Mouse (Mus musculus): ENCODE results near the gene Spsb1. TPM values are rescaled to one million over a fixed set of nuclear protein-coding genes. Genes with fewer than 3 reads are reported as not detected.

Gene Spsb1
- polyA plus RNA-seq, 1 experiment from 2014 or later = 19.2 TPM

GRCm38 (mm10) chr4:149918455-149919070, 36.3 kb downstream of the Spsb1 start:
- peaks cover 21% of the 10 kb centered on the region for H3K4me1 ChIP-seq (ENCODE audit: insufficient read depth, low read depth, low read length)
- no peak overlapping the region for H3K27ac ChIP-seq (ENCODE audit: low read length)
- WGBS = 81% methylated on average over 15 of the region's 15 CpGs
- no peak for ATAC-seq
- no peak overlapping the region for H3K4me3 ChIP-seq (ENCODE audit: low read depth, low read length)
- no peak overlapping the region for H3K9ac ChIP-seq (replicated peaks; ENCODE audit: low read depth)
- no peaks in the 10 kb centered on the region for H3K36me3 ChIP-seq (ENCODE audit: insufficient read depth, low read length)
- no peak for TF ChIP-seq EP300 (IDR thresholded peaks at IDR 0.05)
- no peak for TF ChIP-seq CTCF (IDR thresholded peaks at IDR 0.05)
- no peak for DNase-seq (ENCODE audit: low spot score)
- H3K4me2 ChIP-seq (replicated peaks; ENCODE audit: low read depth, low read length) = no peak overlapping the region
- no peaks in the 10 kb centered on the region for H3K9me3 ChIP-seq (ENCODE audit: low read length)
- no peaks in the 10 kb centered on the region for H3K27me3 ChIP-seq (replicated peaks; ENCODE audit: insufficient read depth, low read length)

- H3K9ac ChIP-seq (replicated peaks; ENCODE audit: low read depth) = no peak overlapping the region
- no peak overlapping the region for H3K4me2 ChIP-seq (replicated peaks; ENCODE audit: low read depth, low read length)
- H3K4me3 ChIP-seq (ENCODE audit: low read depth, low read length) = no peak overlapping the region
- H3K9me3 ChIP-seq (ENCODE audit: low read length) = no peaks in the 10 kb centered on the region
- no peaks in the 10 kb centered on the region for H3K27me3 ChIP-seq (replicated peaks; ENCODE audit: insufficient read depth, low read length)
- no peak for TF ChIP-seq EP300 (IDR thresholded peaks at IDR 0.05)
- TF ChIP-seq CTCF (IDR thresholded peaks at IDR 0.05) = no peak
- peaks cover 17% of the 10 kb centered on the region for H3K4me1 ChIP-seq (ENCODE audit: insufficient read depth, low read depth, low read length)
- DNase-seq (ENCODE audit: low spot score) (no peak), ATAC-seq (no peak)
- no peak overlapping the region for H3K27ac ChIP-seq (ENCODE audit: low read length)
- 54% methylated on average over 3 of the region's 3 CpGs for WGBS
- no peaks in the 10 kb centered on the region for H3K36me3 ChIP-seq (ENCODE audit: insufficient read depth, low read length)
Observed at GRCm38 (mm10) chr4:149916831-149917230, 38.0 kb downstream of the Spsb1 start.

GRCm38 (mm10) chr4:149913709-149914370, 41.0 kb downstream of the Spsb1 start:
- Histone ChIP-seq H3K4me2 (replicated peaks; ENCODE audit: low read depth, low read length) (no peak overlapping the region), H3K9ac (replicated peaks; ENCODE audit: low read depth) (no peak overlapping the region), H3K4me3 (ENCODE audit: low read depth, low read length) (no peak overlapping the region), H3K36me3 (ENCODE audit: insufficient read depth, low read length) (no peaks in the 10 kb centered on the region), H3K27ac (ENCODE audit: low read length) (no peak overlapping the region), H3K4me1 (ENCODE audit: insufficient read depth, low read depth, low read length) (no peaks in the 10 kb centered on the region), H3K9me3 (ENCODE audit: low read length) (no peaks in the 10 kb centered on the region), H3K27me3 (replicated peaks; ENCODE audit: insufficient read depth, low read length) (no peaks in the 10 kb centered on the region)
- 70% methylated on average over 7 of the region's 7 CpGs for WGBS
- DNase-seq (ENCODE audit: low spot score) (no peak), ATAC-seq (no peak)
- TF ChIP-seq CTCF (IDR thresholded peaks at IDR 0.05) = no peak
- TF ChIP-seq EP300 (IDR thresholded peaks at IDR 0.05) = no peak

- Histone ChIP-seq H3K9ac (replicated peaks; ENCODE audit: low read depth) (no peak overlapping the region), H3K27me3 (replicated peaks; ENCODE audit: insufficient read depth, low read length) (no peaks in the 10 kb centered on the region)
Observed at GRCm38 (mm10) chr4:149912451-149912850, 42.4 kb downstream of the Spsb1 start.

GRCm38 (mm10) chr4:149910558-149910957, 44.3 kb downstream of the Spsb1 start:
- ATAC-seq (no peak), DNase-seq (ENCODE audit: low spot score) (no peak)
- no peaks in the 10 kb centered on the region for H3K27me3 ChIP-seq (replicated peaks; ENCODE audit: insufficient read depth, low read length)
- no peak overlapping the region for H3K27ac ChIP-seq (ENCODE audit: low read length)
- no peaks in the 10 kb centered on the region for H3K36me3 ChIP-seq (ENCODE audit: insufficient read depth, low read length)
- H3K9me3 ChIP-seq (ENCODE audit: low read length) = no peaks in the 10 kb centered on the region
- H3K4me3 ChIP-seq (ENCODE audit: low read depth, low read length) = no peak overlapping the region
- TF ChIP-seq CTCF (IDR thresholded peaks at IDR 0.05) (no peak), EP300 (IDR thresholded peaks at IDR 0.05) (no peak)
- H3K4me2 ChIP-seq (replicated peaks; ENCODE audit: low read depth, low read length) = no peak overlapping the region
- WGBS = 79% methylated on average over 4 of the region's 4 CpGs
- no peaks in the 10 kb centered on the region for H3K4me1 ChIP-seq (ENCODE audit: insufficient read depth, low read depth, low read length)
- no peak overlapping the region for H3K9ac ChIP-seq (replicated peaks; ENCODE audit: low read depth)

More at GRCm38 (mm10) chr4:149912451-149912850, 42.4 kb downstream of the Spsb1 start:
- H3K4me1 ChIP-seq (ENCODE audit: insufficient read depth, low read depth, low read length) = no peaks in the 10 kb centered on the region
- 60% methylated on average over 4 of the region's 4 CpGs for WGBS
- no peaks in the 10 kb centered on the region for H3K36me3 ChIP-seq (ENCODE audit: insufficient read depth, low read length)
- no peak overlapping the region for H3K27ac ChIP-seq (ENCODE audit: low read length)
- no peak for DNase-seq (ENCODE audit: low spot score)
- TF ChIP-seq EP300 (IDR thresholded peaks at IDR 0.05) (no peak), CTCF (IDR thresholded peaks at IDR 0.05) (no peak)
- H3K4me2 ChIP-seq (replicated peaks; ENCODE audit: low read depth, low read length) = no peak overlapping the region
- no peak overlapping the region for H3K4me3 ChIP-seq (ENCODE audit: low read depth, low read length)
- H3K9me3 ChIP-seq (ENCODE audit: low read length) = no peaks in the 10 kb centered on the region
- ATAC-seq = no peak

- no peak overlapping the region for H3K4me2 ChIP-seq (replicated peaks; ENCODE audit: low read depth, low read length)
- ATAC-seq = peak; percentile 63
- H3K27me3 ChIP-seq (replicated peaks; ENCODE audit: insufficient read depth, low read length) = no peaks in the 10 kb centered on the region
- WGBS = 77% methylated on average over 13 of the region's 13 CpGs
- TF ChIP-seq CTCF (IDR thresholded peaks at IDR 0.05) (no peak), EP300 (IDR thresholded peaks at IDR 0.05) (no peak)
- no peaks in the 10 kb centered on the region for H3K9me3 ChIP-seq (ENCODE audit: low read length)
- H3K9ac ChIP-seq (replicated peaks; ENCODE audit: low read depth) = no peak overlapping the region
- 0 out of 2 replicates have a peak, but pooled peaks cover 3% of the 10 kb centered on the region for H3K36me3 ChIP-seq (ENCODE audit: insufficient read depth, low read length)
- DNase-seq (ENCODE audit: low spot score) = peak; percentile 25
- H3K27ac ChIP-seq (ENCODE audit: low read length) = no peak overlapping the region
- no peaks in the 10 kb centered on the region for H3K4me1 ChIP-seq (ENCODE audit: insufficient read depth, low read depth, low read length)
- no peak overlapping the region for H3K4me3 ChIP-seq (ENCODE audit: low read depth, low read length)
Observed at GRCm38 (mm10) chr4:149909551-149909950, 45.3 kb downstream of the Spsb1 start.

Data from lung, postnatal 0 days (tissue).